Mouse (Mus musculus): Measurements from ENCODE around the gene Olfr340. TPM values are rescaled to one million over a fixed set of nuclear protein-coding genes. Genes with fewer than 3 reads are reported as not detected.
"Not testable (repeated sequence)": the region's sequence is repeated elsewhere in the genome, so short reads cannot be mapped to it uniquely, and the experiment has no call there.

Gene Olfr340
- not detected for total RNA-seq (2021)
- long read RNA-seq, experiment 1: 0 reads
- long read RNA-seq, experiment 2: 0 reads

DNA sequence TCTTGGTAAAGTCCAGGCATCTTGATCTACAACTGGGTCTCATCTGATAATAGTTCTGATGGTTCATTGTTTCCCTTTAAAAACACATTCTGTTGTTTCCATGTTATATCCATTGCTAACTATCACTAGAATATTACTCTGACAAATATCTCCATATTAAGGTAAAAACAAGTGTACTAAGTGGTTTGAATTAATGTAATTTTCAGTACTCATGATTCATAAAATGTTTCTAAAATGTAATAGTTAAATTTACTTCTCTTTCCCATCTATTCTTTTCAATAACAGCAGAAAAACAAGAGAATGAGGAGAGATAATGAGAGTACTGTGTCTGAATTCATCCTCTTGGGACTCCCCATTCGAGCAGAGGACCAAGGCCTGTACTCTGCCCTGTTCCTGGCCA, at the start of gene Olfr340:
Gene Olfr340, plus strand, starts transcription at position 301 of the 400 bp plus-strand sequence.
- no peak for DNase-seq

DNA sequence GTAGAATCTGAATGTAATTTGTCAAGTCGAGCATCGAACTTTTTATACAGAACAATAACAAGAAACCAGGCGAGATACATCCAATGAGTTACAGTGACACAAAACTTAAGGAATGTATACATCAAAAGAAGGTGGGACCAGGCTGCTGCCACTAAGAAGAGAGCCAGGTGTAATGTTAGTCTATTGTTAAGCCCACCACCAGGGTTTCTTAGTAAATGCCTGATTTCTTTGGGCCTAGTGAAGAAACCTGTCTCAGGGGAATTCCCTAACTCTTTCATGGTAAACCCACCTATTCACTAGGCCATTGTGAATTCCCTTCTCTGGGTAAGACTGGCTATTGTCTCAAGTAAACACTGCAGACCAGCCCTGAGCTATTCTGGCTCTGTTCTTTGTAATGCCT, 37.2 kb upstream of the Olfr340 start:
- not testable (repeated sequence) for DNase-seq

DNA sequence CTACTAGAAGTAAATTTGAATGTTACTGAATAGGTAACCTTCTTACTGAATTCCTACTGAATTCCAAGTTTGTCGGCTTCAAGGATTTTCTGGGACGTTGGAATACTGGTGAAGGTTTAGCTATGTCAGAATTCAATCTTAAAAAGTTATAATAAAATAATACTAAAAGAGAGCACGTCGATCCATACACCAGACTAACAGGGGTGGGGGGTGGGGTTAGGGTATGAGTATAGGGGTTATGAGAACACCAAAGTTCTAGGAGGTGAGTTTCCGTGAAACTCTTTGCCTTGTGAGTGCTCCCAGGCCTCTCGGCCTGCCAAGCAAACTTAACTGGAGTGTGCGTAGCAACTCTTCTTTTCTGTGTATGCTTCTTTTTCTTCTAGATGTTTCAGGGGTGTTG, 36.8 kb upstream of the Olfr340 start:
- not testable (repeated sequence) for DNase-seq

DNA sequence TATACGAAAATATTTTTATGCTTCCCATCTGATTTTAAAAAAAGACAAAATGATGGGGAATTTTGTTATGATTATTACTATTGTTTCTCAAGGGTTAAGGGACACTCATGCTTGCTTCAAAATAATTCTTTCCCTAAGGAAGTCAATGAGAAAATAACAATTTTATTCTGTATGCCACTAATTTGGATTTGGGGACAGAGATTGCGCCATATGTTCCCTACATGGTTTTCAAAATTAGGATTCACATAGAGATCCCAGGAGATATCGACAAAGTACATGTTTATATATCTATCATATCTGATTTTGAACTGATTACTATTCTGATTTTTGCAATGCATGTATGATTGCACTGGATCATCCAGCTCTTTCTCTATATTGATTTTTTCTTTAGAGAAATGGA, 33.7 kb upstream of the Olfr340 start, which contains the start of gene Olfr339:
Gene Olfr339, plus strand, starts transcription at position 301 of the 400 bp plus-strand sequence.
- no peak for DNase-seq

GRCm38 (mm10) chr2:36473634-36474033, 21.2 kb downstream of the Olfr340 start:
- no peak for DNase-seq

DNA sequence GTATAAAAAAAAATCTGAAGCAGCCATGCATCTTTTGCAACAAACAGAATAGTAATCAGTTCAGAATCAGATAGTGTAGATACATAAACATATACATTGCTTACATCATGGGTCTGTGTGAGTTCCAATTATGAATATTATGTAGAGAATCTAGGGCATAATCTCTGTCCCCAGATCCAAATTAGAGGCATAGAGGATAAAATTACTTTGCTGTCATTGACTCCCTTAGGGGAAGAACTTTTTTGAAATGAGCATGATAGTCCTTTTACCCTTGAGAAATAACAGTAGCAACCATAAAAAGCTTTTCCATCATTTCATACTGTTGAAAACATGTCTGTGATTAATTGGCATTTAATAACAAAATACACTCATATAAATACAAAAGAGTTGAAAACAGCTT, 30.0 kb downstream of the Olfr340 start, which contains the start of gene Olfr341:
Gene Olfr341, minus strand, starts transcription at position 101 of the 400 bp plus-strand sequence.
- DNase-seq: no peak

Other genes starting within 250 kb of the Olfr340 start
- gene Ptgs1, start 222.2 kb upstream of the Olfr340 start, total RNA-seq (2021): 10 to 100 TPM; 12.1 to 13.0 TPM
- under 1 TPM in 1 of 2 experiments, not detected in 1; 0.06 TPM for gene Olfr338, start 79.1 kb upstream of the Olfr340 start, total RNA-seq (2021)
- gene Olfr339, start 33.6 kb upstream of the Olfr340 start, total RNA-seq (2021): not detected
- gene Olfr341, start 29.9 kb downstream of the Olfr340 start, total RNA-seq (2021): not detected
- not detected for gene Olfr342, start 72.4 kb downstream of the Olfr340 start, total RNA-seq (2021)
- under 1 TPM in 1 of 2 experiments, not detected in 1; 0.03 TPM for gene Olfr344, start 114.1 kb downstream of the Olfr340 start, total RNA-seq (2021)
- gene Olfr345, start 187.5 kb downstream of the Olfr340 start, total RNA-seq (2021): not detected
- gene Olfr346, start 233.2 kb downstream of the Olfr340 start, total RNA-seq (2021): not detected